Mouse (Mus musculus): ENCODE measurements around the gene Xpo5. TPM values are rescaled to one million over a fixed set of nuclear protein-coding genes. Genes with fewer than 3 reads are reported as not detected.

The Xpo5 gene
- polyA plus RNA-seq, 1 experiment: 57.0 TPM

GRCm38 (mm10) chr17:46274465-46274864 lies 71.9 kb downstream of the Xpo5 start:
- DNase-seq (ENCODE audit: low read depth): no peak
- no peak for TF ChIP-seq POLR2A (IDR thresholded peaks at IDR 0.05; ENCODE audit: borderline replicate concordance, extremely low read depth, insufficient read depth, insufficient read length, poor library complexity, severe bottlenecking)
- TF ChIP-seq CTCF (IDR thresholded peaks at IDR 0.05; ENCODE audit: borderline replicate concordance, extremely low read depth, insufficient read depth, insufficient read length): no peak

- TF ChIP-seq CTCF (IDR thresholded peaks at IDR 0.05; ENCODE audit: borderline replicate concordance, extremely low read depth, insufficient read depth, insufficient read length) (no peak), POLR2A (IDR thresholded peaks at IDR 0.05; ENCODE audit: borderline replicate concordance, extremely low read depth, insufficient read depth, insufficient read length, poor library complexity, severe bottlenecking) (no peak)
- no peak for DNase-seq (ENCODE audit: low read depth)
Observed at GRCm38 (mm10) chr17:46275034-46275433, 72.5 kb downstream of the Xpo5 start.

- no peak for TF ChIP-seq CTCF (IDR thresholded peaks at IDR 0.05; ENCODE audit: borderline replicate concordance, extremely low read depth, insufficient read depth, insufficient read length)
- no peak for TF ChIP-seq POLR2A (IDR thresholded peaks at IDR 0.05; ENCODE audit: borderline replicate concordance, extremely low read depth, insufficient read depth, insufficient read length, poor library complexity, severe bottlenecking)
- DNase-seq (ENCODE audit: low read depth): no peak
Observed at GRCm38 (mm10) chr17:46275506-46275905, 72.9 kb downstream of the Xpo5 start.

- TF ChIP-seq POLR2A (IDR thresholded peaks at IDR 0.05; ENCODE audit: borderline replicate concordance, extremely low read depth, insufficient read depth, insufficient read length, poor library complexity, severe bottlenecking): no peak
- TF ChIP-seq CTCF (IDR thresholded peaks at IDR 0.05; ENCODE audit: borderline replicate concordance, extremely low read depth, insufficient read depth, insufficient read length): no peak
- DNase-seq (ENCODE audit: low read depth): no peak
Observed at GRCm38 (mm10) chr17:46277586-46277985, 75.0 kb downstream of the Xpo5 start.

GRCm38 (mm10) chr17:46278011-46278765 lies 75.6 kb downstream of the Xpo5 start:
- TF ChIP-seq CTCF (IDR thresholded peaks at IDR 0.05; ENCODE audit: borderline replicate concordance, extremely low read depth, insufficient read depth, insufficient read length) (no peak), POLR2A (IDR thresholded peaks at IDR 0.05; ENCODE audit: borderline replicate concordance, extremely low read depth, insufficient read depth, insufficient read length, poor library complexity, severe bottlenecking) (no peak)
- no peak for DNase-seq (ENCODE audit: low read depth)

- DNase-seq (ENCODE audit: low read depth): peak; percentile 95
- peak; percentile 62; the same call in 1 of the 2 replicates for TF ChIP-seq POLR2A (IDR thresholded peaks at IDR 0.05; ENCODE audit: borderline replicate concordance, extremely low read depth, insufficient read depth, insufficient read length, poor library complexity, severe bottlenecking)
- TF ChIP-seq CTCF (IDR thresholded peaks at IDR 0.05; ENCODE audit: borderline replicate concordance, extremely low read depth, insufficient read depth, insufficient read length): no peak
Observed at GRCm38 (mm10) chr17:46282483-46283123, 80.0 kb downstream of the Xpo5 start, which contains the start of gene Tjap1. TSS of gene Tjap1 (minus strand) at chr17:46283026.

- no peak for DNase-seq (ENCODE audit: low read depth)
- TF ChIP-seq POLR2A (IDR thresholded peaks at IDR 0.05; ENCODE audit: borderline replicate concordance, extremely low read depth, insufficient read depth, insufficient read length, poor library complexity, severe bottlenecking) (no peak), CTCF (IDR thresholded peaks at IDR 0.05; ENCODE audit: borderline replicate concordance, extremely low read depth, insufficient read depth, insufficient read length) (no peak)
Observed at GRCm38 (mm10) chr17:46283140-46283539, 80.6 kb downstream of the Xpo5 start.

GRCm38 (mm10) chr17:46283911-46284310 lies 81.3 kb downstream of the Xpo5 start:
- TF ChIP-seq POLR2A (IDR thresholded peaks at IDR 0.05; ENCODE audit: borderline replicate concordance, extremely low read depth, insufficient read depth, insufficient read length, poor library complexity, severe bottlenecking) (no peak), CTCF (IDR thresholded peaks at IDR 0.05; ENCODE audit: borderline replicate concordance, extremely low read depth, insufficient read depth, insufficient read length) (no peak)
- no peak for DNase-seq (ENCODE audit: low read depth)

GRCm38 (mm10) chr17:46284653-46285052 lies 82.1 kb downstream of the Xpo5 start:
- no peak for TF ChIP-seq POLR2A (IDR thresholded peaks at IDR 0.05; ENCODE audit: borderline replicate concordance, extremely low read depth, insufficient read depth, insufficient read length, poor library complexity, severe bottlenecking)
- TF ChIP-seq CTCF (IDR thresholded peaks at IDR 0.05; ENCODE audit: borderline replicate concordance, extremely low read depth, insufficient read depth, insufficient read length): no peak
- DNase-seq (ENCODE audit: low read depth): no peak

GRCm38 (mm10) chr17:46285407-46285806 lies 82.8 kb downstream of the Xpo5 start:
- TF ChIP-seq POLR2A (IDR thresholded peaks at IDR 0.05; ENCODE audit: borderline replicate concordance, extremely low read depth, insufficient read depth, insufficient read length, poor library complexity, severe bottlenecking) (no peak), CTCF (IDR thresholded peaks at IDR 0.05; ENCODE audit: borderline replicate concordance, extremely low read depth, insufficient read depth, insufficient read length) (no peak)
- DNase-seq (ENCODE audit: low read depth): no peak

GRCm38 (mm10) chr17:46287678-46288095 lies 85.1 kb downstream of the Xpo5 start:
- no peak for TF ChIP-seq POLR2A (IDR thresholded peaks at IDR 0.05; ENCODE audit: borderline replicate concordance, extremely low read depth, insufficient read depth, insufficient read length, poor library complexity, severe bottlenecking)
- no peak for TF ChIP-seq CTCF (IDR thresholded peaks at IDR 0.05; ENCODE audit: borderline replicate concordance, extremely low read depth, insufficient read depth, insufficient read length)
- peak; percentile 51 for DNase-seq (ENCODE audit: low read depth)

Other genes starting within 250 kb of the Xpo5 start
- 168 and 204 TPM in 2 replicates for gene Vegfa, start 170.4 kb upstream of the Xpo5 start, polyA plus RNA-seq (2012; rRNA removed)
- 73.0 and 82.8 TPM in 2 replicates for gene Mrps18a, start 91.8 kb upstream of the Xpo5 start, polyA plus RNA-seq (2012; rRNA removed)
- 32.5 and 35.7 TPM in 2 replicates for gene Rsph9, start 58.6 kb upstream of the Xpo5 start, polyA plus RNA-seq (2012; rRNA removed)
- 20.4 and 28.4 TPM in 2 replicates for gene Mad2l1bp, start 49.2 kb upstream of the Xpo5 start, polyA plus RNA-seq (2012; rRNA removed)
- gene Gtpbp2, start 41.8 kb upstream of the Xpo5 start, polyA plus RNA-seq (2012; rRNA removed): 169 and 209 TPM in 2 replicates
- gene Polh, start 137 bp upstream of the Xpo5 start, polyA plus RNA-seq (2012; rRNA removed): 10.8 and 11.0 TPM in 2 replicates
- gene Polr1c, start 45.3 kb downstream of the Xpo5 start, polyA plus RNA-seq (2012; rRNA removed): 98.2 and 137 TPM in 2 replicates
- 84.0 and 96.8 TPM in 2 replicates for gene Yipf3, start 45.3 kb downstream of the Xpo5 start, polyA plus RNA-seq (2012; rRNA removed)
- gene Lrrc73, start 50.7 kb downstream of the Xpo5 start, polyA plus RNA-seq (2012; rRNA removed): 31.1 and 31.9 TPM in 2 replicates
- 58.8 and 77.3 TPM in 2 replicates for gene Tjap1, start 80.2 kb downstream of the Xpo5 start, polyA plus RNA-seq (2012; rRNA removed)
- gene Dlk2, start 94.6 kb downstream of the Xpo5 start, polyA plus RNA-seq (2012; rRNA removed): 93.3 and 114 TPM in 2 replicates
- 17.5 and 20.9 TPM in 2 replicates for gene Abcc10, start 125.6 kb downstream of the Xpo5 start, polyA plus RNA-seq (2012; rRNA removed)
- 28.3 and 39.7 TPM in 2 replicates for gene Zfp318, start 180.9 kb downstream of the Xpo5 start, polyA plus RNA-seq (2012; rRNA removed)
- 8.2 and 11.3 TPM in 2 replicates for gene Crip3, start 226.1 kb downstream of the Xpo5 start, polyA plus RNA-seq (2012; rRNA removed)
- 0.07 and 0.09 TPM in 2 replicates for gene Slc22a7, start 235.7 kb downstream of the Xpo5 start, polyA plus RNA-seq (2012; rRNA removed)

Measured in brain, embryonic 14.5 days (tissue).